Mouse (Mus musculus) midbrain, embryonic 11.5 days (tissue): ENCODE results near the gene Naa16. TPM values are rescaled to one million over a fixed set of nuclear protein-coding genes. Genes with fewer than 3 reads are reported as not detected.
A peak's percentile ranks its signal among the peaks of the same experiment; 100 is the strongest.

Experiments
- ATAC-seq: fragments of 200-750 bp; cut with Nextera tagmentation; 2 replicates; pipeline ENCODE4 v1.8.0; 2017; ENCODE audit warnings: moderate TSS enrichment, moderate library complexity; ENCODE audit not compliant: low FRiP score
- DNase-seq: peaks from one replicate; pipeline ENCODE4 v3.0.0; 2015; ENCODE audit warnings: low spot score; ENCODE audit errors: missing footprints
- H3K27ac ChIP-seq: fragments of 300-500 bp; sonication (generic); 2 replicates; pipeline ENCODE4 v1.5.1; 2014; ENCODE audit warnings: low read depth, low read length
- H3K27me3 ChIP-seq: fragments of 300-500 bp; sonication (generic); 2 replicates; pipeline ENCODE4 v1.6.1; 2014; ENCODE audit warnings: mild to moderate bottlenecking, low read length, moderate library complexity, mixed read lengths; ENCODE audit not compliant: control insufficient read depth, insufficient read depth
- H3K36me3 ChIP-seq: fragments of 300-500 bp; sonication (generic); 2 replicates; pipeline ENCODE4 v1.6.1; 2014; ENCODE audit warnings: mild to moderate bottlenecking, low read length, moderate library complexity, mixed read lengths; ENCODE audit not compliant: control insufficient read depth, insufficient read depth
- H3K4me1 ChIP-seq: fragments of 300-500 bp; sonication (generic); 2 replicates; pipeline ENCODE4 v1.6.1; 2014; ENCODE audit warnings: low read length; ENCODE audit not compliant: control insufficient read depth, insufficient read depth
- H3K4me2 ChIP-seq: fragments of 300-500 bp; sonication (generic); 2 replicates; pipeline ENCODE4 v1.6.1; 2014; ENCODE audit warnings: mild to moderate bottlenecking, moderate library complexity
- H3K4me3 ChIP-seq: fragments of 300-500 bp; sonication (generic); 2 replicates; pipeline ENCODE4 v1.5.1; 2014; ENCODE audit warnings: low read depth, low read length
- H3K9ac ChIP-seq: fragments of 300-500 bp; sonication (generic); 2 replicates; pipeline ENCODE4 v1.6.1; 2014; ENCODE audit warnings: low read length
- H3K9me3 ChIP-seq: fragments of 300-500 bp; sonication (generic); 2 replicates; pipeline ENCODE4 v1.6.1; 2016; ENCODE audit warnings: low read length; ENCODE audit not compliant: control insufficient read depth
- WGBS: fragments of 180-500 bp; shearing (Covaris S2); extraction: QIAGEN DNeasy Blood & Tissue Kit; methylation state at CpG from one replicate; pipeline ENCODE4 v1.1.7; 2014; 5-methylcytosine and 5-hydroxymethylcytosine counted together
- polyA plus RNA-seq: library from polyadenylated mRNA; unstranded; fragments of >200 nt; fragmentation: Nextera tagmentation; extraction: Ambion mirVana; gene quantifications from 2 replicates; pipeline ENCODE4 v1.2.1, GENCODE M21; 2014

Naa16 gene
- polyA plus RNA-seq, 1 experiment from 2014 or later = 38.3 TPM

DNA sequence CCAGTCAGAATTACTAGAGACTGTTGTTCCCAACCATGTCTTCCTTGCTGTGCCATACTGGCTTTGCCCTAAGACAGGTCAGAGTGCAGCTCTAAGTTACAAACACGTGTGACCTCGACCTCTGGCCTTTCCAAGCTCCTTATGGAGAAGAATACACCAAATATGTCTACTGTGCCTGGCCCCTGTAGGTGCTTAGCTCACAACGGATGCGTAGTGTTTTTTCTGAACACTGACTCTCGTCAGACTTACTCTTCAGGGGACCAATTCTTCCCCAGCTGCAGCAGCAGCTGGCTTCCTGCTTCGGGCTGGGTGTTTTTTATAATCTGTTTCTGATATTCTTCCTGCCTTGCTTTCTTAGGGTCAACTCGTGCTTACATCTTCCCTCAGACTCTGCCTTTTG lies 74.7 kb downstream of the Naa16 start:
- Histone ChIP-seq H3K4me2 (no peak overlapping the region), H3K27me3 (no peaks in the 10 kb centered on the region), H3K4me1 (no peaks in the 10 kb centered on the region), H3K27ac (no peak overlapping the region), H3K9me3 (no peaks in the 10 kb centered on the region), H3K36me3 (no peaks in the 10 kb centered on the region), H3K4me3 (no peak overlapping the region), H3K9ac (no peak overlapping the region)
- no peak for ATAC-seq
- DNase-seq = no peak
- WGBS = 68% methylated on average over 7 of the region's 7 CpGs

DNA sequence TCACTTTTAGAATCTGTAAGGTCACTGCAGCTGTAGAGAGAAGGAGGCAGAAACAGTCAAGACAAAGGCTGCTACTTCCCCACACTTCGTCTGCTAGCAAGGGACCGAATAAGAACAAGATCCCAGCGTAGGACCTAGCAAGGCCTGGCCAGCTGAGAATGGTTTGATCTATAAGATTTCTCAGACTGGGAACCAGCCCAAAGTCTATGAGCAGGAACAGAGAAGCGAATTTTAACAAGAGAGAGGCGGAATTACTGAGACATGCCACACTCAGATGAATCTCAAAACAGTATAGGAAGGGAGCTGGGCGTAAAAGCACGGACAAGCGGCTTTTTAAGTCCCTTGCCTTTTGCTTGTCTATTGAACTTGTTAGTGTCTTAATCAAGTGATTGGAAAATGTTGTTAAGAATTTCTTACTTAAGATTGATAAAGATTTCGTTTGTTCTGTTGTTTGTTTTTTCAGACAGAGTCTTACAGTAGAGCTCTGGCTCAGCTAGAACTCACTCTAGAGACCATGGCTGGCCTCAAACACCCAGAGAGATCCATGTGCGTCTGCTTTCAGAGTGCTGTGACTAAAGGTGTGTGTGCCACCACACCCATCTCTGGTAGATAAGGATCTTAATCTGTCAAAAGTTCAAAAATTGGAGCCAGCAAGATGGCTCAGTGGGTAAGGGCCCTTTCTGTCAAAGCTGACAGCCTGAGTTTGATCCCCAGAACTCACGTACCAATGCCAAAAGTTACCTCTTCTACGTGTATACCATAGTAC lies 76.2 kb downstream of the Naa16 start:
- Histone ChIP-seq H3K27me3 (no peaks in the 10 kb centered on the region), H3K4me3 (no peak overlapping the region), H3K9me3 (no peaks in the 10 kb centered on the region), H3K27ac (no peak overlapping the region), H3K9ac (no peak overlapping the region), H3K4me2 (no peak overlapping the region), H3K36me3 (no peaks in the 10 kb centered on the region), H3K4me1 (no peaks in the 10 kb centered on the region)
- DNase-seq (no peak), ATAC-seq (no peak)
- WGBS = 83% methylated on average over 12 of the region's 12 CpGs

DNA sequence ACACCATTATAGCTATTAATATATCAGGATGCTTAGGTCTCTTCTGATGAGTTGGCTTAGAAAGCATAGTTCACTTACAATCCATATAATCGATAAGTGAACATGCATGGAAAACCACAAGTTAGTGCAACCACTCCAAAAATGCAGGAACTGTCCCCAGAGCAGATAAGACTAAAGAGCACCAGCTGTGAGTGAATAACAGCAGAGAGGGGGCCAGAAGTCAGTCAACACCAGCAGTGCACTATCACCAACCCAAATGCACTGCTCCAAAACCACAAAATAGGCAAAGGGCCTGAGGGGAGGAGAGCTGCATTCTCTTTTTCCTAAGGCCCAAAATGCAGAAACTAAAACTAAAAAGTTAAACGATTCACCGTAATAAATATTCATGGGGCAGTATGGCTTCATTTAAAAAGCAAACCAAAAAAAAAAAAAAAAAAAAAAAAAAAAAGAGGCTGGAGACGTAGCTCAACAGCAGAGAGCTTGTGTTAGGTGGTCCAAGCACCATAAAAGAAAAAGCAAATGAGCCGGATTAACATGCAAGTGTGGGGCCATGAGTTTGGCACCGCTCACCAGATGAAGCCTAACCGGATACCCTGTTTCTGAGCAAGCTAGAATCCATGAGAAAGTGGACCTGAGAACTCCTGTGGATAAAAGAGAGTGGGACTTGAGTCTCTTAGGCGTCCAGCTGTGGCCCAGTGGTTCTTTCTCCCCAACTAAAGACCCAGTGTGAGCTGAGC lies 77.0 kb downstream of the Naa16 start:
- Histone ChIP-seq H3K4me2 (no peak overlapping the region), H3K4me1 (no peaks in the 10 kb centered on the region), H3K9ac (no peak overlapping the region), H3K4me3 (no peak overlapping the region), H3K27me3 (no peaks in the 10 kb centered on the region), H3K36me3 (no peaks in the 10 kb centered on the region), H3K9me3 (no peaks in the 10 kb centered on the region), H3K27ac (no peak overlapping the region)
- WGBS = 74% methylated on average over 8 of the region's 8 CpGs
- no peak for ATAC-seq
- no peak for DNase-seq

DNA sequence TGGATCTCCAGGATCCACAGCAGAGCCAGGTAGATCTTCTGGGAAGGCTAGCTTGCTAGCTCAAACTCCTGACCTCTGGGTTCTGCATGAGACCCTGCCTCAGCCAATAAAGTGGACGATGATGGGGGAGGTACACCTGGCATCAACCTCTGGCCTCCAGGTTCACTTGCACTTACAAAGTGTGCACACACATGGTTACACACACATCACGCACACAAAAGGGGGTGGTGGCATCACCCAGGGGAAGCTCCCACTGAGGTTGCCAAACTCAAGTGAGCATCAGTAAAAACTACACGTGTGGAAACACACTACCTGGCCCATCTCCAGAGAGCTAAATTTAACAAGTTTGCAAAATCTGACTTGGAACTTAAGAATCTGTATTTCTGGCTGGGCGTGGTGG lies 77.9 kb downstream of the Naa16 start:
- no peak overlapping the region for H3K27ac ChIP-seq
- no peak overlapping the region for H3K4me3 ChIP-seq
- H3K9ac ChIP-seq = no peak overlapping the region
- H3K4me1 ChIP-seq = peaks cover 5% of the 10 kb centered on the region; the same call in 1 of the 2 replicates
- WGBS = 86% methylated on average over 4 of the region's 4 CpGs
- no peaks in the 10 kb centered on the region for H3K27me3 ChIP-seq
- no peaks in the 10 kb centered on the region for H3K9me3 ChIP-seq
- H3K4me2 ChIP-seq = no peak overlapping the region
- no peaks in the 10 kb centered on the region for H3K36me3 ChIP-seq
- DNase-seq (no peak), ATAC-seq (no peak)

DNA sequence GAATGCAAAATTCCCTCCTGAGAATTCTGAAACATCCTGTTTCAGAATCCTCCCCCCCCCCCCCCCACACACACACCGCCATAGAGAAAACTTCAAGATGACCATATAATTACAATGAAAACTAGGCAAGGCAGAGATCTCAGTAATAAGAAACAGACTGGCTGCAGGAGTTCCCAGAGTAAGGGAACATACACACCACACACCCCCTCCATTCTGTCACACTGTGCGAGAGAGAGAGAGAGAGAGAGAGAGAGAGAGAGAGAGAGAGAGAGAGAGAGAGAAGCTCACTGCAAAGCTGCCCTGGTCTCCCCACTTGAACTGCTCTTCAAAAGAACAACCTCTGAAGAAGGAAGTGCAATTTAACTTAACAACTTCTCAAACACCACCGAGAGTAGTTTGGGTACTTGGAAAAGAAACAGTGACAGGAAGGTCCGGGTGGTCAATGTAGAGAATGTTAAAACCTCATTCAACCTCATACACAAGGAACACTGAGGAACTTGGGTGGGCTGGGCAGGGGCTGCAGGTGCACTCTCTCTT lies 78.6 kb downstream of the Naa16 start:
- Histone ChIP-seq H3K9ac (no peak overlapping the region), H3K4me3 (no peak overlapping the region), H3K9me3 (no peaks in the 10 kb centered on the region), H3K27ac (no peak overlapping the region), H3K27me3 (no peaks in the 10 kb centered on the region), H3K4me1 (peaks cover 5% of the 10 kb centered on the region; the same call in 1 of the 2 replicates), H3K4me2 (no peak overlapping the region), H3K36me3 (no peaks in the 10 kb centered on the region)
- ATAC-seq (no peak), DNase-seq (no peak)
- WGBS = 70% methylated on average over 4 of the region's 4 CpGs

DNA sequence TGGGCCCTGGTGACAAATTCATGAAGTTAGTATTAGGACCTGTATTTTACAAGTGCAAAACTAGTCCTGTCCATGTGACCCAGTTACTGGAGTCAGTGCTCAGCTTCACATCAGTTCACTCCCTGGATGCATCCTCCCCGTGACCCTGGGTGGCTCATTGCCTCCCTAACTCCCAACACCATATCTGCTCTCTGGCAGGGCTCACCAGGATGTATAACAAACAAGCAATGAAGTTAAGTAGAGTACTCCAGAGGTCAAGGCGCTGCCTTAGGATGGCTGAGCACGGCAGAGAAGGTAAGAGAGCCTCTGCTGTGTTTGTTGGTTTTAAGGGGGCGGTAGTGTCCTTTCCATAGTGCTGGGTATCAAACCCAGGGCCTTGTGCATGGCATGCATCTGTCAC lies 81.5 kb downstream of the Naa16 start:
- 46% methylated on average over 4 of the region's 4 CpGs for WGBS
- no peak overlapping the region for H3K27ac ChIP-seq
- DNase-seq (peak; percentile 79), ATAC-seq (no peak)
- peaks cover 5% of the 10 kb centered on the region; the same call in 1 of the 2 replicates for H3K4me1 ChIP-seq
- H3K4me3 ChIP-seq = no peak overlapping the region
- no peaks in the 10 kb centered on the region for H3K27me3 ChIP-seq
- no peaks in the 10 kb centered on the region for H3K36me3 ChIP-seq
- H3K9me3 ChIP-seq = no peaks in the 10 kb centered on the region
- no peak overlapping the region for H3K4me2 ChIP-seq
- H3K9ac ChIP-seq = no peak overlapping the region

DNA sequence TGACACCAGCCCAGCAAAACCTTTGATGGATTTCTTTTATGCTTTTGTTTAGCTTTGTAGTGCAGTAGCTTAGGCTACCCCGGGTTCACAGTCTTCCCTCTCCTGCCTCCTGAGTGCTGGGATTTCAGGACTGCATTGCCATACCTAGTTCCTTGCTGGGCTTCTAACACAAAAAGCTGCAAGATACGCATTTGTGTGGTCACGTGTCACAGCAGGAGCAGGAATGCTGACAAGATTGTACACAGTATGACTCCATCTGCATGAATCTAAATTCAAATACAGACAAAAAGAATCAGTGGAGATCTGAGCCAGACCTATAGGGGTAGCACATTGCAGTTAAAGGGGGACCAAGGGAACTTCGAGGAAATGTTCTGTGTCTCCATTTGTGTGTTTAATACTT lies 82.2 kb downstream of the Naa16 start:
- Histone ChIP-seq H3K27ac (no peak overlapping the region), H3K4me3 (no peak overlapping the region), H3K27me3 (no peaks in the 10 kb centered on the region), H3K9me3 (no peaks in the 10 kb centered on the region), H3K9ac (no peak overlapping the region), H3K36me3 (no peaks in the 10 kb centered on the region), H3K4me2 (no peak overlapping the region), H3K4me1 (peaks cover 5% of the 10 kb centered on the region; the same call in 1 of the 2 replicates)
- peak; percentile 84 for DNase-seq
- WGBS = 14% methylated on average over 4 of the region's 4 CpGs
- ATAC-seq = peak; percentile 38; the same call in 1 of the 2 replicates

DNA sequence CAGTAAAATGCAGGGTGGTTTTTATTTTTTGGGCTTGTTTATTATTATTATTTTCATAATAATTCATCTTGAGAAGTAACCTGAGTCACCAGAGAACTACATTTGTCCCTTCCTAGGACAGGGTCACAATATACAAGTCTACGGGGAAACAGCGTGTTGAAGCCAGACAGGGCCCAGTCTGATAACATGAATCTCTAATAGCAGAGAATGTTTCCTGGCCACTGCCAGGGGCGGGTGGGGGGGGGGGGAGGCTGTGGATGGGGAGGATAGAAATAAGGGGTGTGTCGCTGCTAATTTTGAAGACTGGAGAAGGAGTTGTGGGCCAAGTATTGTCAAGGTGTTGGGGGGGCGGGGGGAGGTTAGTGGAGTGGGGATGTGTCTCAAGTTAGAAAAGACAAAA lies 82.7 kb downstream of the Naa16 start:
- Histone ChIP-seq H3K9ac (no peak overlapping the region), H3K4me2 (no peak overlapping the region), H3K36me3 (no peaks in the 10 kb centered on the region), H3K9me3 (no peaks in the 10 kb centered on the region), H3K4me1 (peaks cover 5% of the 10 kb centered on the region; the same call in 1 of the 2 replicates), H3K4me3 (no peak overlapping the region), H3K27ac (no peak overlapping the region), H3K27me3 (no peaks in the 10 kb centered on the region)
- DNase-seq = no peak
- ATAC-seq = no peak
- 39% methylated on average over 5 of the region's 5 CpGs for WGBS

DNA sequence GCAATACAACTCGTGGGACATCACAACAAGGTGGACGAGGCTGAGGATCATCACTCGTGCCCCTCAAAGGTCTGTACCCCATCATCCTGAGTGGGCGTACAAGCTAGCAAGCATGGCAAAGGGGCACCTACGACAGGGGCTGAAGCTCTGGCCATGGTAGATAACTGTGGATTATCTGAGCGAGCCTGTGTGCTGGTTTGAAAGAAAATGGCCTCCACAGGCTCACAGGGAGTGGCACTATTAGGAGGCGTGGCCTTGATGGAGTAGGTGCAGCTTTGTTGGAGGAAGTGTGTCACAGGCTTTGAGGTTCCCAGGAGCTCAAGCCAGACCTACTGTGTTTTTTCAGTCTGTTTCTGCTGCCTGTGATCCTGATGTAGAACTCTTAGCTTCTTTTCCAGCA lies 83.4 kb downstream of the Naa16 start:
- Histone ChIP-seq H3K4me1 (peaks cover 5% of the 10 kb centered on the region; the same call in 1 of the 2 replicates), H3K27ac (no peak overlapping the region)

More for the DNA sequence above, 83.4 kb downstream of the Naa16 start:
- Histone ChIP-seq H3K36me3 (no peaks in the 10 kb centered on the region), H3K9ac (no peak overlapping the region), H3K4me2 (no peak overlapping the region), H3K4me3 (no peak overlapping the region), H3K27me3 (peaks cover 4% of the 10 kb centered on the region; the same call in 1 of the 2 replicates), H3K9me3 (no peaks in the 10 kb centered on the region)
- no peak for ATAC-seq
- 90% methylated on average over 7 of the region's 7 CpGs for WGBS
- DNase-seq = no peak
